Mouse (Mus musculus) hindbrain, embryonic 12.5 days (tissue): ENCODE measurements around the gene G6pc2. TPM values are rescaled to one million over a fixed set of nuclear protein-coding genes. Genes with fewer than 3 reads are reported as not detected.

Source experiments
- ATAC-seq: fragments of 200-750 bp; cut with Nextera tagmentation; 2 replicates; pipeline ENCODE4 v1.8.0; 2017; ENCODE audit warnings: moderate TSS enrichment; ENCODE audit not compliant: low FRiP score
- H3K27ac ChIP-seq: fragments of 300-500 bp; sonication (generic); 2 replicates; pipeline ENCODE4 v1.5.1; 2016; ENCODE audit warnings: mild to moderate bottlenecking
- H3K27me3 ChIP-seq: fragments of 300-500 bp; sonication (generic); 2 replicates; pipeline ENCODE4 v1.6.1; 2016; ENCODE audit warnings: mild to moderate bottlenecking
- H3K36me3 ChIP-seq: fragments of 300-500 bp; sonication (generic); 2 replicates; pipeline ENCODE4 v1.6.1; 2016; ENCODE audit warnings: mild to moderate bottlenecking
- H3K4me1 ChIP-seq: fragments of 300-500 bp; sonication (generic); 2 replicates; pipeline ENCODE4 v1.6.1; 2016
- H3K4me2 ChIP-seq: fragments of 300-500 bp; sonication (generic); replicated peaks from 2 replicates; pipeline ENCODE4 v1.6.1; 2016; ENCODE audit warnings: mild to moderate bottlenecking
- H3K4me3 ChIP-seq: fragments of 300-500 bp; sonication (generic); 2 replicates; pipeline ENCODE4 v1.5.1; 2016; ENCODE audit warnings: mild to moderate bottlenecking
- H3K9ac ChIP-seq: fragments of 300-500 bp; sonication (generic); 2 replicates; pipeline ENCODE4 v1.6.1; 2016; ENCODE audit warnings: mild to moderate bottlenecking, moderate library complexity
- H3K9me3 ChIP-seq: fragments of 300-500 bp; sonication (generic); replicated peaks from 2 replicates; pipeline ENCODE4 v1.6.1; 2016; ENCODE audit warnings: mild to moderate bottlenecking
- WGBS: fragments of 180-500 bp; shearing (Covaris S2); methylation state at CpG from one replicate; pipeline ENCODE4 v1.1.7; 2016; 5-methylcytosine and 5-hydroxymethylcytosine counted together
- polyA plus RNA-seq: library from polyadenylated mRNA; unstranded; fragments of >200 nt; fragmentation: Nextera tagmentation; extraction: Ambion mirVana; gene quantifications from 2 replicates; pipeline ENCODE4 v1.2.1, GENCODE M21; 2016

Gene G6pc2
- 0.19 TPM in 1 of 2 replicates, not detected in the other for polyA plus RNA-seq

DNA sequence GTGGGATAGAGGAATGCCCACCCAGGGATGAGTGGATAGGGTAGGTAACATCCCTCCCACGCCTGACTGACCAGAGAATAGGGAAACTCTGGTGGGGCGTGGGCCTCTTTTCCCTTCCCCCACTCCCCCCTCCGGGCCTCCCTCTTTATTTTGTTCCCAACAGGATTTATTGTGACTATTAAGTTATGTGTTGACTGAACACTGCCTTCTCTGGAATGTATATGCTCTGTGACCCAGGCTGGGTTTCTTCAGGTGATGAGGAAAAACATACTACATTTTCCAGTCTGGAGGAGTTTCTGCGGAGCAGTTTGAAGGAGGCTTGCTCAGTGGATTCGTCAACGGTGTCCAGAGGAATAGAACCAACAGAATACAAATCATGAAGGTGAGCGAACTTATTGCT, at the start of gene G6pc2:
Gene G6pc2 (plus strand): TSS at position 301 of the 400 bp plus-strand sequence.
- H3K27me3 ChIP-seq: no peaks in the 10 kb centered on the region
- H3K4me2 ChIP-seq: no peak within 1 kb of the TSS
- peaks cover under 1% of the 10 kb centered on the region; the same call in 1 of the 2 replicates for H3K4me1 ChIP-seq
- H3K27ac ChIP-seq: no peak within 1 kb of the TSS
- H3K9me3 ChIP-seq: no peaks in the 10 kb centered on the region
- no peak within 1 kb of the TSS for H3K9ac ChIP-seq
- 84% methylated on average over 7 of the region's 7 CpGs for WGBS
- no peak for ATAC-seq
- H3K4me3 ChIP-seq: no peak within 1 kb of the TSS
- H3K36me3 ChIP-seq: no peaks in the 10 kb centered on the region

DNA sequence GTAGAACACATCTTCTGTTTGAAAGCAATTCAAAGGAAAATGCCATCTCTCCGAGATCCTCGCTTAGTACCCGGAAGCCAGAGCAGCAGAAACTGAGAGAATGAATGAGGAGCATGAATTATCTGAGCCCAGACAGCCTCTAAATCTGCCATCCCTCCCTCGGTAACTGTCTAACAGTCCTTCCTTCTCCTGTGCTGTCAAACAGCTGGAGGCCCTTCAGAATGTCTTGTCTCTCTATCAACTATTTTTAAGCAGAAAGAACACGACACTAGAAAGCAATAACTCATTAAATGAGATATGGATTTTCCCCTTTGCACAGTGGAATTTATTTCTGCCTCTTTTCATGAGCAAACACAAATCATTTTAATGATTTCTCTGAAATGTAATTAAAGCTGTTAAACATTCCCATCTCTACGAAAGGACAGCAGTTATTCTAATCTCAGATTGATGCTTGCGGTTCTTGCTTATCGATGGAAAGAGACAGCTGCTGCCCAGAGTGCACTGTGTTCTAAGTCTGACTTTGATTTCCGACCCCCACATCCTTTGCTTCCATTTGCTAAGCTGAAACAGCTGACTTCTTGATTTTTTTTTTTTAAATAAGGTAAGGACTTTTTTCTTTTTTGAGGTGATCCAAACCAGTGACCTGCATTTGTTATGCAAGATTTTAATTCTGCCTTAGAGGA, 40.3 kb upstream of the G6pc2 start:
- no peak overlapping the region for H3K27ac ChIP-seq
- H3K9me3 ChIP-seq: no peaks in the 10 kb centered on the region
- H3K4me3 ChIP-seq: no peak overlapping the region
- no peak for ATAC-seq
- no peaks in the 10 kb centered on the region for H3K36me3 ChIP-seq
- no peaks in the 10 kb centered on the region for H3K27me3 ChIP-seq
- H3K4me2 ChIP-seq: no peak overlapping the region
- 74% methylated on average over 9 of the region's 9 CpGs for WGBS
- no peaks in the 10 kb centered on the region for H3K4me1 ChIP-seq
- H3K9ac ChIP-seq: no peak overlapping the region

GRCm38 (mm10) chr2:69175296-69175695, 35.6 kb upstream of the G6pc2 start:
- Histone ChIP-seq H3K36me3 (no peaks in the 10 kb centered on the region), H3K9me3 (no peaks in the 10 kb centered on the region), H3K4me3 (no peak overlapping the region), H3K4me1 (no peaks in the 10 kb centered on the region), H3K9ac (no peak overlapping the region), H3K27ac (no peak overlapping the region), H3K4me2 (no peak overlapping the region), H3K27me3 (no peaks in the 10 kb centered on the region)
- ATAC-seq: no peak
- 83% methylated on average over 5 of the region's 5 CpGs for WGBS

DNA sequence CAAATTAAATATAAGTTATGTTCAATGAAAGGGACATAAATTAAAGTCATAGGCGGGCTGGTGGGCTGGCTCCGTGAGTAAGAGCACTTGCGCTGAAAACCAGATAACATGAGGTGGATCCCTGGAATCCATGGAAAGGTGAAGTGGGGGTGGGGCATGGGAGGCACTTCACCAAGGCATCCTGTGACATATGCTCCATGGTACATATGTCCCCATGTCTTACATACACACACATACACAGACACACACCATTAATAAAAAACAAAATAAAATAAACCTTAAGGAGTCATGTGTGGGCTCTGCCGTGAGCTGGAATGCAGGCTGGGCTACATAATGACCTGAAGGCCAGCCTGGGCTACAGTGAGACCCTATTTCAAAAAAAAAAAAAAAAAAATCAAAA, 31.2 kb upstream of the G6pc2 start:
- ATAC-seq: no peak
- Histone ChIP-seq H3K36me3 (no peaks in the 10 kb centered on the region), H3K4me3 (no peak overlapping the region), H3K4me1 (no peaks in the 10 kb centered on the region), H3K9ac (no peak overlapping the region), H3K4me2 (no peak overlapping the region), H3K27ac (no peak overlapping the region), H3K9me3 (no peaks in the 10 kb centered on the region), H3K27me3 (no peaks in the 10 kb centered on the region)
- 97% methylated on average over 4 of the region's 4 CpGs for WGBS

- 97% methylated on average over 2 of the region's 2 CpGs for WGBS
- Histone ChIP-seq H3K27ac (no peak overlapping the region), H3K4me1 (no peaks in the 10 kb centered on the region), H3K36me3 (peaks cover under 1% of the 10 kb centered on the region; the same call in 1 of the 2 replicates), H3K4me3 (no peak overlapping the region), H3K9ac (no peak overlapping the region), H3K4me2 (no peak overlapping the region), H3K27me3 (no peaks in the 10 kb centered on the region), H3K9me3 (no peaks in the 10 kb centered on the region)
- ATAC-seq: no peak
Measured at GRCm38 (mm10) chr2:69187990-69188389, 22.9 kb upstream of the G6pc2 start.

GRCm38 (mm10) chr2:69188732-69189131, 22.1 kb upstream of the G6pc2 start:
- no peak overlapping the region for H3K4me3 ChIP-seq
- 97% methylated on average over 6 of the region's 6 CpGs for WGBS
- no peak overlapping the region for H3K4me2 ChIP-seq
- no peaks in the 10 kb centered on the region for H3K27me3 ChIP-seq
- H3K27ac ChIP-seq: no peak overlapping the region
- no peak overlapping the region for H3K9ac ChIP-seq
- H3K36me3 ChIP-seq: peaks cover 8% of the 10 kb centered on the region
- no peak for ATAC-seq
- no peaks in the 10 kb centered on the region for H3K9me3 ChIP-seq
- H3K4me1 ChIP-seq: no peaks in the 10 kb centered on the region

DNA sequence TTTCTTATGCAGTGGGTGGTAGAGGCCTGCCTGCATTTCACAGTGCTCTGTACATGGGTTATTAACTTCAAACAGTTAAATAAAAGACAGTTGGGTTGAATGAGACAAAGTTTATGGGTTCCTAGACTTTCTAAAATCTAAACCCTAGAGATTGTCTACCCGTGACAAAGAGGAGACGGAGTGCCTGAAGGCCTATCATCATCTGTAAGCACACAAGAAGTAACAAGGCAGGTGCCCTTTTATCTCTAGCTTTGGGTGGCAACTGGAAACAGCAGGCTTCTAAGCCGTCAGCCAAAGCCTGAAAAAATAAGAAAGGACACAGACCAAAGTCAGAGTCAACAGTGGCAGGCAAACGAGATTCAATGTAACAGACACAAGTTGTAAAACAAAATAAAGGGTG, 21.7 kb upstream of the G6pc2 start:
- Histone ChIP-seq H3K4me2 (no peak overlapping the region), H3K4me3 (no peak overlapping the region), H3K27me3 (no peaks in the 10 kb centered on the region), H3K27ac (no peak overlapping the region), H3K9me3 (no peaks in the 10 kb centered on the region), H3K36me3 (peaks cover 13% of the 10 kb centered on the region), H3K4me1 (no peaks in the 10 kb centered on the region), H3K9ac (no peak overlapping the region)
- ATAC-seq: no peak
- WGBS: 82% methylated on average over 4 of the region's 4 CpGs

DNA sequence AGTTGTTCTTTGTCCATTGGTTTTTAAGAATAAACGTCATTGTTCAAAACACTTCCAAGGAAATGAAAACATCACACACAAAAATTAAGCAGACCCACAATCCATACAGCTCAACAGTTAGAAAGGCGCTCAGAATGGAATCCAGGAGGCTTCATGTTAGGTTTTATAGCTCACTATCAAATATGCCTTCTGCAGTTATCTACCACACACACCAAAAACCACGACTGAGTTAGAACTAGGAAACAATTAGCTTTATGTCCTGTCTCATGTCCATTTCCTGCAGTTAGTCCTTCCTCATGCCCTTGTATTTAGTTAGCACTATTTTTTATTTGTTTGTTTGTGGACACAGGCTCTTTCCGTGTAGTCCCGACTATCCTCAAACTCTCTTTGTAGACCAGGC, 19.8 kb upstream of the G6pc2 start:
- ATAC-seq: no peak
- no peak overlapping the region for H3K4me2 ChIP-seq
- no peak overlapping the region for H3K9ac ChIP-seq
- H3K4me3 ChIP-seq: no peak overlapping the region
- peaks cover 21% of the 10 kb centered on the region for H3K36me3 ChIP-seq
- H3K4me1 ChIP-seq: no peaks in the 10 kb centered on the region
- no peaks in the 10 kb centered on the region for H3K27me3 ChIP-seq
- H3K27ac ChIP-seq: no peak overlapping the region
- no peaks in the 10 kb centered on the region for H3K9me3 ChIP-seq
- WGBS: 93% methylated on average over 5 of the region's 5 CpGs

- WGBS: 89% methylated on average over 5 of the region's 5 CpGs
- ATAC-seq: no peak
- H3K27ac ChIP-seq: no peak overlapping the region
- no peak overlapping the region for H3K4me2 ChIP-seq
- no peaks in the 10 kb centered on the region for H3K27me3 ChIP-seq
- H3K9me3 ChIP-seq: no peaks in the 10 kb centered on the region
- no peaks in the 10 kb centered on the region for H3K4me1 ChIP-seq
- H3K36me3 ChIP-seq: peaks cover 30% of the 10 kb centered on the region
- H3K9ac ChIP-seq: no peak overlapping the region
- no peak overlapping the region for H3K4me3 ChIP-seq
Measured at GRCm38 (mm10) chr2:69193555-69193954, 17.3 kb upstream of the G6pc2 start.

DNA sequence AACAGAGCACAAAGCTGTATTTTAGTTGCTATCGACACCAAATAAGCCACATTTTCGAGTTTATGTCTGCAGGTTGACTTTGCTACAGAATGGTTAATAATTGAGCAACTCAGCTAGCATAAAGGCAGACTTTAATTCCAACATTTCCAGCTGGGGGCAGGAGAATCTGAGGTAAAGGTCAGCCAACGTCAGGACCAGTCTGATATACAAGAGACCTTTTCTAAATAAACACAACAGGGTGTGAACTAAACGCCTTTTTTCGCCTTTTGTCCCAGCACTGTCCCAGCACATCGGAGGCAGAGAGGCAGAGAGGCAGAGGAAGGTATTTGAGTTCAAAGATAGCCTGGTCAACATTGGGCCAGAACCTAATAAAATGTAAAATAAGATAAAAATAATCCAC, 5.7 kb upstream of the G6pc2 start:
- Histone ChIP-seq H3K36me3 (peaks cover 14% of the 10 kb centered on the region), H3K4me2 (peak overlapping the region; percentile 86), H3K4me3 (peak overlapping the region; percentile 86), H3K27me3 (no peaks in the 10 kb centered on the region), H3K9me3 (no peaks in the 10 kb centered on the region), H3K9ac (peak overlapping the region; percentile 71), H3K4me1 (peaks cover 10% of the 10 kb centered on the region), H3K27ac (no peak overlapping the region)
- no peak for ATAC-seq
- 22% methylated on average over 6 of the region's 6 CpGs for WGBS

GRCm38 (mm10) chr2:69205791-69206351, 5.0 kb upstream of the G6pc2 start, which contains the start of gene Spc25:
Spc25 (minus strand) TSS chr2:69206194.
- Histone ChIP-seq H3K27ac (peak within 1 kb of the TSS; percentile 66), H3K4me3 (peak within 1 kb of the TSS; percentile 86), H3K27me3 (no peaks in the 10 kb centered on the region), H3K4me1 (peaks cover 10% of the 10 kb centered on the region), H3K9ac (peak within 1 kb of the TSS; percentile 71), H3K36me3 (peaks cover 14% of the 10 kb centered on the region), H3K4me2 (peak within 1 kb of the TSS; percentile 86), H3K9me3 (no peaks in the 10 kb centered on the region)
- peak; percentile 99 for ATAC-seq
- under 1% methylated on average over 45 of the region's 46 CpGs for WGBS

DNA sequence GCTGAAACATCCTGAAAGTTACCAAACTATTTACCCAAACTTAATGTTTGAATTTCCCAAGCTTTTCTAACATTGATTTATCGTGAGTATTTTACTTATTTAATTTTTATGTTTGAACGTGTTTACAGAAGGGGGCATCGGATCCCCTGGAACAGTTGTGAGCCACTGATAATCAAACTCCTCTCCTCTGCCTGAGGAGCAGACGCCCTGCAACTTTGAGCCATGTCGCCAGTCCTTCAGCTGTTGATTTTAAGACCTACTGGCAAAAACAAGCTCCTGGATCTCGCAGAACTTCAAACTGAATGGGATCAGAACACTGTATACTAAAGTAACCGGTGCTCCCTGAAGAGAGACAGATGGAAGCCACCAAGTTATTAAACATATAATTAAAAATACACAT, 4.3 kb upstream of the G6pc2 start:
- peaks cover 8% of the 10 kb centered on the region for H3K36me3 ChIP-seq
- H3K4me3 ChIP-seq: no peak overlapping the region
- WGBS: 29% methylated on average over 7 of the region's 7 CpGs
- no peak overlapping the region for H3K9ac ChIP-seq
- ATAC-seq: peak; percentile 17; the same call in 1 of the 2 replicates
- no peaks in the 10 kb centered on the region for H3K9me3 ChIP-seq
- peak overlapping the region; percentile 86; the same call in 1 of the 2 replicates for H3K4me2 ChIP-seq
- no peaks in the 10 kb centered on the region for H3K27me3 ChIP-seq
- H3K4me1 ChIP-seq: peaks cover 10% of the 10 kb centered on the region
- no peak overlapping the region for H3K27ac ChIP-seq

DNA sequence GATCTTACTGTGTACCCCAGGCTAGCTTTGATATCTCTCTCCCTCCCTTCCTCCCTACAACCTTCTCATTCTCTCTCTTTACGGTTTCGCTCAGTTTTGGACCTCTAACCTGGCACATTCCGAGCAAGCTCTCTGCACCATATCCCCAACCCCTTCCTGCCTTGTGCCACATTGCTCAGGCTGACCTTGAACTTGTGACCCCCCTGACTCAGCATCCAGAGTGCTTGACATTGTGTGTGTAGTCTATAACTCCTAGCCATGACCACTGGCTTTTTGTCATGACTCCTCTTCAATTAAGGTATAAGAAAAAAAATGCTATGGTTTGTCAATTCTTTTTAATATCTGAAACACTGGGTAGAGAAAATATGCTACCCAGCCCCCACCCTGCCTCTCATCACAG, 1.2 kb upstream of the G6pc2 start:
- Histone ChIP-seq H3K4me3 (no peak overlapping the region), H3K9me3 (no peaks in the 10 kb centered on the region), H3K27me3 (no peaks in the 10 kb centered on the region), H3K36me3 (no peaks in the 10 kb centered on the region), H3K9ac (no peak overlapping the region), H3K27ac (no peak overlapping the region), H3K4me1 (peaks cover 10% of the 10 kb centered on the region), H3K4me2 (no peak overlapping the region)
- WGBS: 89% methylated on average over 3 of the region's 3 CpGs
- no peak for ATAC-seq
